ENCODE assay signal across 11 mouse cellular contexts in genomic region chr7:81657631-81658347, GRCm38 (mm10). TPM values are rescaled to one million over a fixed set of nuclear protein-coding genes. Genes with fewer than 3 reads are reported as not detected.
"Had no signal": no experiment of that assay in that cellular context is flagged by ENCODE, and none has a peak within 500 bp of the region (broad histone marks: within the 10 kb centered on the region; RNA-seq: fewer than 3 reads in every experiment).

No protein-coding gene starts in this region.

- H3K36me3 ChIP-seq: limb, embryonic 13.5 days; midbrain, embryonic 13.5 days had no signal

- H3K4me3 ChIP-seq: limb, embryonic 13.5 days; midbrain, embryonic 13.5 days had no signal

- H3K27me3 ChIP-seq: midbrain, embryonic 13.5 days had no signal

- H3K27ac ChIP-seq: limb, embryonic 13.5 days; liver, embryonic 14.5 days; stomach, postnatal 0 days had no signal

- DNase-seq: kidney, postnatal 14 days; layer of hippocampus, postnatal 36 days; lung, adult 18-20 months; lung, postnatal 36 days; thymus, postnatal 4 days had no signal

- ATAC-seq: lung, postnatal 0 days; midbrain, embryonic 13.5 days had no signal

- H3K9ac ChIP-seq: limb, embryonic 13.5 days; liver, embryonic 14.5 days; midbrain, embryonic 13.5 days had no signal

- H3K4me2 ChIP-seq: limb, embryonic 13.5 days; midbrain, embryonic 13.5 days had no signal

- H3K9me3 ChIP-seq: midbrain, embryonic 13.5 days had no signal

RNA-seq across cellular contexts. Expression of gene Homer2, which starts 49.5 kb away (rescaled TPM):
- total RNA-seq: neutrophil, adult 5-6 weeks had no signal
